Mouse (Mus musculus) heart, embryonic 13.5 days (tissue): ENCODE measurements around the gene Nr1i3. TPM values are rescaled to one million over a fixed set of nuclear protein-coding genes. Genes with fewer than 3 reads are reported as not detected.

ENCODE experiments used
- ATAC-seq: fragments of 200-750 bp; cut with Nextera tagmentation; 2 replicates; pipeline ENCODE4 v1.8.0; 2017; ENCODE audit warnings: moderate TSS enrichment; ENCODE audit not compliant: insufficient number of reproducible peaks, low FRiP score, low TSS enrichment; ENCODE audit errors: extremely low read depth
- H3K27ac ChIP-seq: fragments of 300-500 bp; sonication (generic); replicated peaks from 2 replicates; pipeline ENCODE4 v1.5.1; 2015; ENCODE audit warnings: moderate library complexity, mild to moderate bottlenecking, inconsistent platforms
- H3K27me3 ChIP-seq: fragments of 300-500 bp; sonication (generic); replicated peaks from 2 replicates; pipeline ENCODE4 v1.6.1; 2015; ENCODE audit warnings: mild to moderate bottlenecking, inconsistent platforms
- H3K36me3 ChIP-seq: fragments of 300-500 bp; sonication (generic); 2 replicates; pipeline ENCODE4 v1.6.1; 2015; ENCODE audit warnings: mild to moderate bottlenecking, inconsistent platforms
- H3K4me1 ChIP-seq: fragments of 300-500 bp; sonication (generic); 2 replicates; pipeline ENCODE4 v1.6.1; 2015; ENCODE audit warnings: inconsistent platforms
- H3K4me2 ChIP-seq: fragments of 300-500 bp; sonication (generic); 2 replicates; pipeline ENCODE4 v1.6.1; 2015; ENCODE audit warnings: inconsistent platforms, mild to moderate bottlenecking, moderate library complexity
- H3K4me3 ChIP-seq: fragments of 300-500 bp; sonication (generic); 2 replicates; pipeline ENCODE4 v1.5.1; 2015; ENCODE audit warnings: moderate library complexity, mild to moderate bottlenecking, inconsistent platforms
- H3K9ac ChIP-seq: fragments of 300-500 bp; sonication (generic); 2 replicates; pipeline ENCODE4 v1.6.1; 2015; ENCODE audit warnings: inconsistent platforms, mild to moderate bottlenecking, moderate library complexity
- H3K9me3 ChIP-seq: fragments of 300-500 bp; sonication (generic); 2 replicates; pipeline ENCODE4 v1.6.1; 2016; ENCODE audit warnings: inconsistent platforms
- WGBS: fragments of 180-500 bp; shearing (Covaris S2); methylation state at CpG from one replicate; pipeline ENCODE4 v1.1.7; 2015; ENCODE audit warnings: mixed read lengths; 5-methylcytosine and 5-hydroxymethylcytosine counted together
- polyA plus RNA-seq: library from polyadenylated mRNA; unstranded; fragments of >200 nt; fragmentation: Nextera tagmentation; extraction: Ambion mirVana; gene quantifications from 2 replicates; pipeline ENCODE4 v1.2.1, GENCODE M21; 2015

Gene Nr1i3
- polyA plus RNA-seq, 1 experiment from 2014 or later, result 0.25 TPM

DNA sequence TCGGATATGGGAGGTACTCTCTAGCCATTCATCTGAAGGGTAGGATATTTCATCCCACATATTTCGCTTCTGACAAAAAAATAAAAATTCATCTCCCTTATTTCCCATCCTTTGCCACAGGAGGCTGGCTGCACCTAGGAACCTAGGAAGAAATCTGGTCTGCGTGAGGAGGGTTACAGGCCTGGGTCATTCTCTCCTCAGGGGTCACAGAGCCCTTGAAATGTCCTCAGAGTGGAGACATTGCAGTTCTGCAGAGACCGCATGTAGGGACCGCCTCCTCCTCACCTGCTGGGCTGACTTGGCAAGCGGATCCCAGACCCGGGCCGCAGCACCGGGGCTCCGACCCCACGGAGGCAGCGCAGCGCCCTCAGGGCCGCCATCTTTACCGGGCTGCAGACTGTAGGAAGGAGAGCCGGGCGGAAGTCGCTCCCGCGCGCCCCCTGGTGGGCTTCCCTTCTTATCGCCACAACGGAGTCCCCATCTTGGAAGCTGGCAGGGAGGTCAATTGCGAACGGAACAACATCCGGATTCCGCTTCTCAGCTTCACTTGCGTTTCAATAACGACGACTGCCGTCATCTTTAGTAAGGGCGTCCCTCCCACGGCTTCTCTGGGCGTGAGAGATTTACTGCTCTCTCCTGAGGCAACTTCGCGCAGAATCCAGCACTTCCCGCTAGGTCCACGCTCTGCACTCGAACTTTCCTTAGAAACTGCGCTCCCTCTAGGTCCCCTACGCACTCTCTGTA lies 33.1 kb downstream of the Nr1i3 start:
- Histone ChIP-seq H3K27ac (peak overlapping the region; percentile 93), H3K4me2 (peak overlapping the region; percentile 84), H3K4me1 (peaks cover 62% of the 10 kb centered on the region), H3K27me3 (0 out of 2 replicates have a peak, but pooled peaks cover 6% of the 10 kb centered on the region), H3K9ac (peak overlapping the region; percentile 95), H3K4me3 (peak overlapping the region; percentile 83), H3K9me3 (no peaks in the 10 kb centered on the region), H3K36me3 (peaks cover 37% of the 10 kb centered on the region)
- under 1% methylated on average over 41 of the region's 41 CpGs for WGBS
- ATAC-seq, result peak; percentile 78

- WGBS, result 8% methylated on average over 13 of the region's 13 CpGs
- 0 out of 2 replicates have a peak, but pooled peaks cover 6% of the 10 kb centered on the region for H3K27me3 ChIP-seq
- peak overlapping the region; percentile 83 for H3K4me3 ChIP-seq
- H3K4me2 ChIP-seq, result peak overlapping the region; percentile 84
- ATAC-seq, result no peak
- no peaks in the 10 kb centered on the region for H3K9me3 ChIP-seq
- peaks cover 67% of the 10 kb centered on the region for H3K4me1 ChIP-seq
- peak overlapping the region; percentile 82 for H3K9ac ChIP-seq
- H3K36me3 ChIP-seq, result peaks cover 32% of the 10 kb centered on the region
- H3K27ac ChIP-seq, result peak overlapping the region; percentile 93
Observed at GRCm38 (mm10) chr1:171247453-171247841, 33.7 kb downstream of the Nr1i3 start.

DNA sequence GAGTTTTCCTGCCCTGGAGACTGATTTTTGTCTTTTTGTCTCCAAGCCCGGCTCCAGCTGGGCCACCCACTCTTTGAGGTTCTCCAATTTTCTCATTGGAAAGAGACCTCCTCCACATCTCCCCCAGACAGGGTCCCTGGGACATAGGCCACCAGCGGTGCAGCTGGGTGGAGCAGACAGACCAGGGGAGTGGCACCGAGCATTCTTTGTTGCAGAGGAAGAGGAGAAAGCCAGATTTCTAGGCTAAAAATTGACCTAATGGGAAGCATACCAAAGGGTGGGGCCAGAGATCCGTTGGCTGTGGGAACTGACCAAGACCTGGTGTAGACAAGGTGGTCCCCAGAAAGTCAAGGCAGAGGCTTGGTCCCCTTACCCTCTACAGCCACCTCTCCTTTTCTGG lies 34.1 kb downstream of the Nr1i3 start:
- Histone ChIP-seq H3K4me1 (peaks cover 71% of the 10 kb centered on the region), H3K27ac (peak overlapping the region; percentile 93), H3K4me2 (peak overlapping the region; percentile 84), H3K36me3 (peaks cover 27% of the 10 kb centered on the region), H3K27me3 (peaks cover 8% of the 10 kb centered on the region; the same call in 1 of the 2 replicates), H3K4me3 (peak overlapping the region; percentile 83), H3K9me3 (no peaks in the 10 kb centered on the region), H3K9ac (peak overlapping the region; percentile 82)
- 28% methylated on average over 4 of the region's 4 CpGs for WGBS
- ATAC-seq, result no peak

DNA sequence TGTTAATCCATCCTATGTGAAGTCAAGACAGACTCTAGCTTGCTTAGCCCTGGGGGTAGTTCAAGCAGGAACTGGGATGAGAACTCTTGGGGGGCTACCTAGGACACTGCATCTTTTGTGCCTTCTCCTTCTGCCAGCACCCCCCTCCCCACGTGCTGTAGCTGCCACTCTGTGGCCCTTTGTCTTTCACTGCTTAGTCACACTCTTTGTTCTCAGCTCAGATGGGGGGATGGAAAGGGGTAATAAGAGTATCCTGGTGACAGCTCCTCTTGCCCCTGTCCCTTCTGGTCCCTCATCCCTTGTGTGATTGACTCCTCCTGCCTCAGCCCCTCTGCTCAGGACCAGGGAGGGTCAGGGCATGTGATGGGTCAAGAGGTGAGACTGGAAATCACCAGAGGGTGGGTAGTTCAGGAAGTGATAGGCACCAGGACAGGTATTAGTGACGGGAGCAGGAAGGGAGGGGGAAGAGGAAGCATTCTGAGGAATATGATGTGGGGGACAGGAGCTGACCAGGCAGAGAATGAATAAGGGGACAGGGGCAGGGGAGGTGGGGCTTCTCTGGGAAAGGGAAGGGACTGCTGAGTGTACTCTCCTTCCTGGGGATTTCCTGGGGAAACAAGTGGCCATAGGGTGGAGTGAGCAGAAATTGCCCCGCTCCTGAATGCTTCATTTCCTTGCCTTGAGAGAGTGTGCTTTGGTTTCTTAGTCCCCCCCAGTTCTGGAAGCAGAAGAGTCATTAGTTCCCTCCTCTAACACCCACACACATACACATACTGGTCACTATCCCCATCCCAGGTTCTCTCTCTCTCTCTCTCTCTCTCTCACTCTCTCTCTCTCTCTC lies 34.8 kb downstream of the Nr1i3 start:
- 53% methylated on average over 3 of the region's 3 CpGs for whole genome bisulfite sequencing
- peaks cover 71% of the 10 kb centered on the region for H3K4me1 ChIP-seq
- H3K4me2 ChIP-seq, result peak overlapping the region; percentile 84; the same call in 1 of the 2 replicates
- ATAC-seq, result no peak
- no peak overlapping the region for H3K9ac ChIP-seq
- peak overlapping the region; percentile 93 for H3K27ac ChIP-seq
- H3K9me3 ChIP-seq, result no peaks in the 10 kb centered on the region
- H3K36me3 ChIP-seq, result peaks cover 20% of the 10 kb centered on the region
- H3K4me3 ChIP-seq, result no peak overlapping the region
- H3K27me3 ChIP-seq, result peaks cover 10% of the 10 kb centered on the region; the same call in 1 of the 2 replicates

GRCm38 (mm10) chr1:171249913-171250600 lies 36.3 kb downstream of the Nr1i3 start, which contains the start of gene Adamts4:
Adamts4 (plus strand) TSS chr1:171250421.
- peak within 1 kb of the TSS; percentile 93 for H3K27ac ChIP-seq

DNA sequence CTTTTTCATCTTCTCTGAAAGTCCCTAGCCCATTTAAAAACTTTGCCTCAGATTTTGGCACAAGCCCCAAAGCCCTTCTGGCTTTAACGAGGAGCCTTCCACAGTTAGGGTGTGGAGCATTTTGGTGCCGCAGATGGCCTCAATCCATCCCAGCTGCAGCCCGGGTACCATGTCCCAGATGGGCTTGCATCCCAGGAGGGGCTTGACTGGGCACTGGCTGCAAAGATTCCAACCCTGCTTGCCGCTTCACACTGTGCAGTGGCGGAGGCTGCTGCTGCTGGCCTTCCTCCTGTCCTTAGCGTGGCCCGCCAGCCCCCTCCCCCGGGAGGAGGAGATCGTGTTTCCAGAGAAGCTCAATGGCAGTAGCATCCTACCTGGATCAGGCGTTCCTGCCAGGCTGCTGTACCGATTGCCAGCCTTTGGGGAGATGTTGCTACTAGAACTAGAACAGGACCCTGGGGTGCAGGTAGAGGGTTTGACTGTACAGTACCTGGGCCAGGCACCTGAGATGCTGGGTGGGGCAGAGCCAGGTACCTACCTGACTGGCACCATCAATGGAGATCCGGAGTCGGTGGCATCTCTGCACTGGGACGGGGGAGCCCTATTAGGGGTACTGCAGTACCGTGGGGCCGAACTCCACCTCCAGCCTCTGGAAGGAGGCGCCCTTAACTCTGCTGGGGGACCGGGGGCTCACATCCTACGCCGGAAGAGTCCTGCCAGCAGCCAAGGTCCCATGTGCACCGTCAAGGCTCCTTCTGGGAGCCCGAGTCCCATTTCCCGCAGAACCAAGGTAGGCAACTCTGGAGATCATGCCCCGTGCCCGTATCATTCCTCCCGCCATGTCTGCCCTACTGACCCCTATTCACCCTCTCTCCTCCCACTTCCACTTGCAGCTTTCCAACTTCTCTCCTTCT lies 37.2 kb downstream of the Nr1i3 start, which contains the start of gene Ndufs2:
Ndufs2 (minus strand) TSS at position 709 of the 914 bp plus-strand sequence.
- peaks cover 56% of the 10 kb centered on the region for H3K4me1 ChIP-seq
- 22% methylated on average over 26 of the region's 26 CpGs for WGBS

More at GRCm38 (mm10) chr1:171249913-171250600, 36.3 kb downstream of the Nr1i3 start, which contains the start of gene Adamts4:
- Histone ChIP-seq H3K9ac (peak within 1 kb of the TSS; percentile 67), H3K4me2 (peak within 1 kb of the TSS; percentile 59), H3K4me1 (peaks cover 63% of the 10 kb centered on the region), H3K27me3 (peaks cover 10% of the 10 kb centered on the region; the same call in 1 of the 2 replicates), H3K4me3 (peak within 1 kb of the TSS; percentile 42), H3K36me3 (peaks cover 11% of the 10 kb centered on the region), H3K9me3 (no peaks in the 10 kb centered on the region)
- WGBS, result 22% methylated on average over 5 of the region's 5 CpGs
- no peak for ATAC-seq

GRCm38 (mm10) chr1:171251594-171252324 lies 38.0 kb downstream of the Nr1i3 start:
- H3K4me1 ChIP-seq, result peaks cover 50% of the 10 kb centered on the region
- peak overlapping the region; percentile 67 for H3K9ac ChIP-seq
- 15% methylated on average over 13 of the region's 13 CpGs for WGBS
- H3K4me3 ChIP-seq, result peak overlapping the region; percentile 42
- peak overlapping the region; percentile 72 for H3K27ac ChIP-seq
- ATAC-seq, result no peak
- peaks cover 10% of the 10 kb centered on the region; the same call in 1 of the 2 replicates for H3K27me3 ChIP-seq
- H3K9me3 ChIP-seq, result no peaks in the 10 kb centered on the region
- H3K4me2 ChIP-seq, result peak overlapping the region; percentile 59
- 0 out of 2 replicates have a peak, but pooled peaks cover 4% of the 10 kb centered on the region for H3K36me3 ChIP-seq

More for the DNA sequence above, 37.2 kb downstream of the Nr1i3 start, which contains the start of gene Ndufs2:
- Histone ChIP-seq H3K27me3 (peaks cover 10% of the 10 kb centered on the region; the same call in 1 of the 2 replicates), H3K9me3 (no peaks in the 10 kb centered on the region), H3K9ac (peak within 1 kb of the TSS; percentile 67), H3K4me3 (peak within 1 kb of the TSS; percentile 42), H3K4me2 (peak within 1 kb of the TSS; percentile 59), H3K36me3 (0 out of 2 replicates have a peak, but pooled peaks cover 4% of the 10 kb centered on the region), H3K27ac (peak within 1 kb of the TSS; percentile 72)
- ATAC-seq, result no peak

DNA sequence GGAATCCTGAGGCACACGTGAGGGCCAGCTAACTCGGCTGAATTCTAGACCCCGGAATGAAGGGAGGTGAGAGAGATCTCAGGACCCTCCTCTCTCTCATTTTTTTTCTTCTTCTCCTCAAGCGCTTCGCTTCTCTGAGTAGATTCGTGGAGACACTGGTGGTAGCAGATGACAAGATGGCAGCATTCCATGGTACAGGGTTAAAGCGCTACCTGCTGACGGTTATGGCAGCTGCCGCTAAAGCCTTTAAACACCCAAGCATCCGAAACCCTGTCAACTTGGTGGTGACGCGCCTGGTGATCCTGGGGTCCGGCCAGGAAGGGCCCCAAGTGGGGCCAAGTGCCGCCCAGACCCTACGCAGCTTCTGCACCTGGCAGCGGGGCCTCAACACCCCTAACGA lies 38.6 kb downstream of the Nr1i3 start:
- Histone ChIP-seq H3K9me3 (no peaks in the 10 kb centered on the region), H3K9ac (peak overlapping the region; percentile 67), H3K27ac (peak overlapping the region; percentile 72), H3K36me3 (0 out of 2 replicates have a peak, but pooled peaks cover 4% of the 10 kb centered on the region), H3K4me2 (peak overlapping the region; percentile 59), H3K27me3 (peaks cover 10% of the 10 kb centered on the region; the same call in 1 of the 2 replicates), H3K4me3 (peak overlapping the region; percentile 42; the same call in 1 of the 2 replicates), H3K4me1 (peaks cover 49% of the 10 kb centered on the region)
- no peak for ATAC-seq
- WGBS, result 45% methylated on average over 17 of the region's 17 CpGs

DNA sequence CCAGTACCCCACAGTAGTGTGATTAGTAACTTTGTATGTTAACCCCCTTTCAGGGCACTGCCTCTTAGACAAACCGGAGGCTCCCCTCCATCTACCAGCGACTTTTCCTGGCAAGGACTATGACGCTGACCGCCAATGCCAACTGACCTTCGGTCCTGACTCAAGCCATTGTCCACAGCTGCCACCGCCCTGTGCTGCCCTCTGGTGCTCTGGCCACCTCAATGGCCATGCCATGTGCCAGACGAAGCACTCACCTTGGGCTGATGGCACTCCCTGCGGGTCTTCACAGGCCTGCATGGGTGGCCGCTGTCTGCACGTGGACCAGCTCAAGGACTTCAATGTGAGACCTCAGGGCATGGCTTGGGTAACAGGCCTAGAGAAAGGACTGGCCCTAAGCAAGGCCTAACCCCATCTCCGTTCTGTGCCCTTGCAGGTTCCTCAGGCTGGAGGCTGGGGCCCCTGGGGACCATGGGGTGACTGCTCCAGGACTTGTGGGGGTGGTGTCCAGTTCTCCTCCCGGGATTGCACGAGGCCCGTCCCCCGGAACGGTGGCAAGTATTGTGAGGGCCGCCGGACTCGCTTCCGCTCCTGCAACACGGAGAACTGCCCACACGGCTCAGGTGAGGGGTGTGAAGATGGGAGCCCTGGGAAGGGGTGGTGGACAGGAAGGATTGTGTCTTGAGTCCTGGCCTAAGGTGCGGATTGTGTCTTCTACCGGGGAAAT lies 42.5 kb downstream of the Nr1i3 start:
- no peak for ATAC-seq
- Histone ChIP-seq H3K4me1 (peaks cover 15% of the 10 kb centered on the region), H3K4me3 (no peak overlapping the region), H3K27me3 (peaks cover 4% of the 10 kb centered on the region; the same call in 1 of the 2 replicates), H3K9me3 (no peaks in the 10 kb centered on the region), H3K9ac (no peak overlapping the region), H3K27ac (no peak overlapping the region), H3K36me3 (0 out of 2 replicates have a peak, but pooled peaks cover 4% of the 10 kb centered on the region), H3K4me2 (no peak overlapping the region)
- 84% methylated on average over 24 of the region's 24 CpGs for WGBS
